Mouse (Mus musculus) embryo, embryonic 10.5 days (tissue): ENCODE data around the gene Dixdc1.
A peak's percentile ranks its signal among the peaks of the same experiment; 100 is the strongest.

ENCODE experiments used
- DNase-seq: peaks from one replicate; pipeline ENCODE4 v3.0.0-alpha.2; 2015; ENCODE audit warnings: low spot score

Dixdc1 gene

GRCm38 (mm10) chr9:50738914-50739870 is at the start of gene Dixdc1:
TSS of gene Dixdc1 (minus strand) at chr9:50739517.
- DNase-seq, result peak; percentile 96

DNA sequence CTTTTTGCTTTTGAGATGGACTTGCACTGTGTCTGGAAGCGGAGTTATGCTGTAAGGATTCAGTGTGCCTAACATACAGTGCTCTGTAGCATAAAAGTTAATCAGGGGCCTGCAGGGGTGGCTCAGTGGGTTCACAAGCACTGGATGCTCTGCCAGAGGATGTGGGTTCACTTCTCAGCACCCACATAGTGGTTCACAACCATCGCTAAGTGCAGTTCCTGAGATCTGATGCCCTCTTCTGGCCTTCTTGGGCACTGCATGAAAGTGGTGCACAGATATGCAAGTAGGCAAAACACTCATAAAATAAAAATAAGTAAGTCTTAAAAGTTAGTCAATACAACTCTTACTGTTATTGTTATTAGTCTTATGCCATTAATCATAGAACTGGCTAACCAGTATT is 42.8 kb upstream of the Dixdc1 start:
- DNase-seq, result peak; percentile 53

DNA sequence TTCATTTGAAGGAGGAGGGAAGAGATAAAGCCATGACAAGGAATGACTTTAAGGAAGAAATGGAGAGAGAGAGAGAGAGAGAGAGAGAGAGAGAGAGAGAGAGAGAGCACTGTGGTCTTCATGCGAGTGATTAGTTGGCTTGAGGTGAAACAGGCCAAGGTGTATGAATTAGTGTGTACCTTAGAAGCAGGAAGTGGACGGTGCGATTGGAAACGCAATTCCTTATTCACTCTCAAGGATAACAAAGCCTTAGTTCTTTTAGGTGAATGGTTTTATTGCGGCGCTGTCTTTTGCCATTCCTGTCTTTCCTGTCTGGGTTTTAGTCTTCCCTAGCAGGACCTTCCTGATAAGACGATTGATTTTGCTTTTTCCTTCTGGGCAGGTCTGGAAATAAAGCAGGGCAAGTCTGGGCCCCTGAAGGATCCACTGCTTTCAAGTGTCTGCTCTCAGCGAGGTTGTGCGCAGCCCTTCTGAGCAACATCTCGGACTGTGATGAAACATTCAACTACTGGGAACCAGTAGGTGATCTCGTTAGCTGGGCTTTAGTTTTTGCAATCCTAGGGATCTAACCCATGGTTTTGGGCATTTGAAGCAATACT is 36.9 kb upstream of the Dixdc1 start:
- no peak for DNase-seq

DNA sequence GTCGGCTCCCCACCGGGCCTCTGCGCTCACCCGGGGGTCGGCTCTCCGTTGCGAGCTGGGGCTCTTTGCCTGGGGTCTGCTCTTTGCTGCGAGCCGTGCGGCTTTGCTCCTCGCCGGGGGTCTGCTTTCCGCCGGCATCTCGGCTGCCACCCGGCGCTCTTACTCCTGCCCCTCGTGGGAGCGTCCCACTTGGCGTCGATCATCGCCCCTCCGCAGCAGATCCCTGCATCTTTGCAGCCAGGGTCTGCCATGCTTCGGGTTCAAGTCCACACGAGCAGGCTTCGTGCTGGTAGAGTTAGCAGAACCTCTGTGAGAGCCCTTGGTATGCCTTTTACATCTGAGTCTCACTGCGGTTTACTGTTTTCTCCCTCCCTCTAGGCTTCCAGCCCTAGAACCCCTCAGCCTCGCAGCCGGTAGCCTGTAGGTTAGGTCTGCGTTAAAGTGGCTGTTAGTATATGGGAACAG is 36.4 kb upstream of the Dixdc1 start:
- DNase-seq, result peak; percentile 46

DNA sequence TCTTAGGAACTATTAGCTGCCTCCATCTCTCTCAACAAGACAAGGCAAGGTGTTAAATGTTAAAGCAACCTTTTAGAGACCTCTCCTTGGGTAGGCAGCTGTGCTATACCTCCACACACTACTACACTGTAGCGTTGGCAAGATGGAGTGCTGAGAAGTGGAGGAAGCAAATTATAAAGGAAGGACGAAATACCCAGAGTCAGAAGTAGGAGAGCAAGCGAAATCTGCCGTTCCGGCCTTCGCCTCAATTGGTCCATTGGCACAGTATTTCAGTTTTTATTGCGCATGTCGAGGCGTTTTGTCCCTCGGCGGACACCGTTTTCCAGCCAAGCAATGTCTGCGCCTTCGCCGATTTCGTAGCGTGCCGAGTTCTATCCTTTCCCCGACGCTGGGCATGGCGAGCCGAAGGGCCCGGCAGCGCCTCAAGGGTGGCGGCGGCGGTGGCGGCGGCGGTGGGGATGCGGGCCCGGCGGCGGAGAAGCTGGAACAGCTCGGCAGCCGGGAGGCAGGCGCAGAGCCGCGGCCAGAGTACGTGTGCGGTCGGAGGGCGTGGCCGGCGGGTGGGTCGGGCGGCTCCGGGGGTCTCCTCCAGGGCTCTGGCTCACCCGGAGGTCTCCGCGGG is 35.8 kb upstream of the Dixdc1 start, which contains the start of the genes Alg9 and 1110032A03Rik:
TSS of gene Alg9 (plus strand) at position 29 of the 622 bp plus-strand sequence.
TSS of gene 1110032A03Rik (minus strand) at position 530 of the 622 bp plus-strand sequence.
- DNase-seq, result peak; percentile 91

- no peak for DNase-seq
Measured at GRCm38 (mm10) chr9:50774026-50774462, 34.7 kb upstream of the Dixdc1 start.

GRCm38 (mm10) chr9:50770011-50770410 is 30.7 kb upstream of the Dixdc1 start:
- no peak for DNase-seq

- peak; percentile 99 for DNase-seq
Measured at GRCm38 (mm10) chr9:50768107-50769002, 29.0 kb upstream of the Dixdc1 start, which contains the start of gene Fdxacb1. TSS of gene Fdxacb1 (plus strand) at chr9:50768236.

DNA sequence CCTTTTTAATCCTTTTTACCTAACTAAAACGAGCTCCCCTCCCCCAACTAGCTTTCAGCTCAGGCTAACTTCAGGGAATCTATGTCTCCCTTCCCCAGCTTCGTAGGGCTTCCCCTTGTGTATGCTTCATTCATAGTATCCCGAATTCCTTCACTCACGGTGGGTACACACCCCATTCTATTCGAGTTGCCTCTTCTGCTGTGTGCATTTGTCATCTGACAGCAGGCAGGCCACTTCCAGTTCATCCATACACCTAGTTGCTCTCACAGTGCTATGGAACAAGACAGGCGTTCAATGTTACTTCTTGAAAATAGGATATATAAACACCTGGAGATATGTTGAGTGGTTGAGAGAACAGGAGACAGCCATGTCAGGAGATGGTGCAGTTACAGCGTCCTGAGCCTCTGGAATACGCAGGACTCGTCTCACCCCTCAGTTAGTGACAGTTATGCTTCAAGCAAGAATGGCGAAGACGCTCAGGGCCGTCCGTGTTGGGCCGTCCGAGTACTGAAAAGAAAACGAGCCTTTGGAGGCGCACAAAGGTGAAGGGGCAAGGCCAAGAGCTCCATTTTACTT is 28.3 kb upstream of the Dixdc1 start:
- DNase-seq, result no peak

DNA sequence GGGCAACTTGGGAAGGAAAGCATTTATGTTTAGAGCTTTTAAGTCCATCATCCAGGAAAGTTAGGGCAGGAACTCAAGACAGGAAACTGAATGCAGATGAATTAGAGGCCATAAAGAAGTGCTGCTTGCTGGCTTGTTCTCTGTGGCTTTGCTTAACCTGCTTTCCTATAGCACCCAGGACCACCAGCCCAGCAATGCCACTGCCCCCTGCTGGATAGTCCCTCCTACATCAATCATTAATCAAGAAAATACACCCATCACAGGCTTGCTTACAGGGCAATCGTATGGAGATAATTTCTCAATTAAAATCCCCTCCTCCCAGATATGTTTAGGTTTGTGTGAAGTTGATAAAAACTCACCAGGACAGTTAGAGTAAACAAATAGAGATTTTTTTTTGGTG is 24.0 kb upstream of the Dixdc1 start:
- DNase-seq, result peak; percentile 63

DNA sequence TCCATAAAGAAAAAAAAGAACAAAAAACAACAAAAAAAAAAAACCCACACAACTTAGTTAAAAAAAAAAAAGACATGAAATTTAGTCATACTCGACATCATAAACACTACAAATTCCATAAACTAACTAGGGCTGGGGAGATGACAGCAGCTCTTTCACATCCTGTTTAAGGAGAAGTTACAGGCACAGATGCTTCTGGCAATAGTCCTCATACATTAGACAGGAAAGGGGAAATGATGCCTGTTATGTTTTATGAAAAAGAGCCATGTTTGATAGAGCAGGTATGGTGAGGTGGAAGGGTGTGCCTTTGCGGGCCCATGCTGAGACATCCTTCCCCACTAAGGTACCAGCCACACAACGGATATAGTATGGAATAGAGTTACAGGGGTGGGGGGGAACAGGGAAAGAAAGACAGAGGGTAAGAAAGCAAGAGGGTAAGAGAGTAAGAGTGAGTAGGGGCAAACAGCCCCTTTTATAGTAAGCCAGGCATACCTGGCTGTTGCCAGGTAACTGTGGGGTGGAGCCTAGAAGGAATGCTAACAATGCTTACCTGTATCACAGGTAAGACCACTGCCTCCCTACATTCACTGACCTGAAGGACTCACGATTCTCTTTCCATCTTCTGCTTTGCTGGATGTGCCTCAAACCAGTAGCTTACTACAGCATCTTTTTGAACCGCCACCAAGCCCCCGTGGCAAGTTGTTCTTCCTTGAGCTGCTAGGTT is 22.4 kb upstream of the Dixdc1 start:
- DNase-seq, result no peak

DNA sequence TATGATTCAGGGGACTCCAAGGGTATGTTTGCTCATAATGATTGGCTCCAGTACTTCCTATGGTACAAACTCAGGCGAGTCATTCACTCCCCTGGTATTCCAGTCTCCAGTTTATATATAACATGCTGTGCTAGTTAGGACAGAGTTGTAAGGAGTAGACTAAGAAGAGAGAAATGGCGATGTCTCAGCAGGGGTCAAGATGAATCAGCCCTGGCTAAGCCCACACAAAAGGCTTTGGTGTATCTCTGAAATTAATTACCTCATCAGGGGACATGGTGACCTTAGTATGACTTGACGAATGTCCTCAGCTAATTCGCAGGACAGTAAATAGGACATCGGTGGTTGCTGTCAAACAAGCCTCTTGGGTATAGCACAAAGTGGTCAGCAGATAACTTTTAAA is 17.4 kb upstream of the Dixdc1 start:
- no peak for DNase-seq

- no peak for DNase-seq
Measured at GRCm38 (mm10) chr9:50753947-50754346, 14.6 kb upstream of the Dixdc1 start.

DNA sequence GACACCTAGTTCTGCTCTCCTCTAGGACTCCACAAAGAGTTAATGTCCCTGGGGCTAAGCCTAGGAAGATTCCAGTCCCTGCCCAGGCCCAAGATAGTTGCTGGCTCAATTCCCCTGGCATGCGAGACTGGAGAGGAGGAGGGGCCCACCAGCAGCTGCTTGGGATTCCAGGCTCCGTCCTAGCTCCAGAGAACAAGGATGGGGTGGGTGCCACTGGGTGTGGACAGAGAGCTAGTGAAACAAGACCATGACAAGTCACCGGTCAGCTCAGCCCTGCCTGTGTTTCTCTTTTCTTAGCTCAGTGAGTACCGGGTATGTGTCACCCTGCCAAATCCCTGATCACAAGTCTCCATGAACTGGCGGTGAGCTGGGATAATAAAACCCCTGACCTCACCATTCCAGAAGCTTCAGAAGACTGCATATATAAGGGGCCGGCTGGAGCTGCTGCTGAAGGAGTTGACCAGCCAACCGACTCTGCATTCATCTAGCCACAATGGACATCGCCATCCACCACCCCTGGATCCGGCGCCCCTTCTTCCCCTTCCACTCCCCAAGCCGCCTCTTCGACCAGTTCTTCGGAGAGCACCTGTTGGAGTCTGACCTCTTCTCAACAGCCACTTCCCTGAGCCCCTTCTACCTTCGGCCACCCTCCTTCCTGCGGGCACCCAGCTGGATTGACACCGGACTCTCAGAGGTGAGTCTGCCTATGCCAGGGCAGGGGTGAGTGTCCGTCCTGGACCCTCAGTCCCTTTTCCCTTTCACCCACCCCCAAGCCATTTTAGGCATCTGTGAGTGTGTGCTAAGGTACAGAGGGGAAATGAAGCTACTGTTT is 13.7 kb upstream of the Dixdc1 start:
- DNase-seq, result no peak

DNA sequence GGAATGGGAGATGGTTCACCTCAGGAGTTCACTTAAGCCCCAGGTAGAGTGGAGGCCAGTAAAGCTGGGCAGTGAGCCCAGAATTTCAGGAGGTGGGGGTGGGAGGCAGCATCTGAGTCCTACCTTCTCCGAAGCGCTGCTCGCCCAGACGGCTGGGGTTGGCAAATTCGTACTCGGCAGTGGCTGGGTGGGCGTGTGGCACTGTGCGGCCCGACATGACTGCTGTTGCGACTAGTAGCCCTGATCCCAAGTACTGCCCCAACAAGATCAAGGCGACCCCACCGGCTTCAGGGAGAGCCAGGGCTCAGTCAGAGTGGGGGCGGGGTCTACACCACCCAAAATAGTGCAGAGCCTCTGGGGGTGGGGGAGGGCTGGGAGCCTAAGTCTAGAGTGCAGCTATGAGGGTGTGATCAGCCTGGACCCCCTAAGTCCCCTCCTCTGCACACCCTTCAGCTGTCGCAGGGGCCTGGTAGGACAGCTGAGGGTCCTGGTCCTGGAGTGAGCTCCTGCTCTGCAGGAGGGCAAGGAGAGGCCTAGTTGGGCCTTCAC is 12.8 kb upstream of the Dixdc1 start, which contains the start of gene Hspb2:
TSS of gene Hspb2 (minus strand) at position 301 of the 549 bp plus-strand sequence.
- DNase-seq, result no peak

GRCm38 (mm10) chr9:50751323-50751722 is 12.0 kb upstream of the Dixdc1 start, which contains the start of gene Cryab:
TSS of gene Cryab (plus strand) at chr9:50751325.
- no peak for DNase-seq

DNA sequence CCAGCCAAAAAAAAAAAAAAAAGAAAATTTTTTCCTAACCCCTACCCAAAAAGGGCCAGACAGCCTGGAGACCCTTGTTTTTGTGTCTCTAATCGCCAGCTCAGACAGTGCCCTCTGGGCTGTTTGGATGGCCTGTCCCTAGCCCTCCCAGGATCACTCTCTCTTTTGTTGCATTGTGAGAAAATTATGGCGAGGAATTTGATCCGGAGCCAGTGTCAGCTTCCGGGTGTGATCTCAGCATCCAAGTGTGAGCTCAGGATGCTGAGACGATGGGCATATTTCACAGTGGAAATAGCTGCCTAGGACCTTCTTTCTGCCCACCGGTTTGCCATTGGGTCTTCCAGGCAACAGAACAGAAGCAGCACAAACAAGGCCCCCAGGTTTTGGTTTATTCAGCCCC is 11.4 kb upstream of the Dixdc1 start:
- no peak for DNase-seq

DNA sequence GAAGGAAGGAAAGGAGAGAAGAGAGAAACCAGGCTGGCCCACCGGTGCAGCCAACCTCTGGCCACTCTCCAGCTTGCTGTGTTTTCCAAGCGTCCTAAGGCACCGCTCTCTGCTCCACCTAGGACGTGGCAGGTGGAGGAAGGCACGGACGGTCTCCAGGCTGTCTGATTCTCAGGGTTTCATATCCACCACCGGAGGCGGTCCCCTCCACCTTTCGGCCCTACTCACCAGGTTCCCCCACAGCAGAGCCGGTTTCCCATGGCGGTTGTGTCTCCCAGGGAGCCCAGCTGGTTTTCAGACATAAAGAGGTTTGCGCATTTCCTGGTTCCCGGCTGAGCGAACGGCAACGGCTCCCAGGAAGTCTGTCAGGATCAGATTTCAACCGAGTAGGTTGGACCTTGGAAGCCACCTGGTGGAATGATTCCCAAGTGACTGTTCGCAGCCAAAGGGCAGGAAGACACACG is 6.9 kb upstream of the Dixdc1 start, which contains the start of gene 2310030G06Rik:
TSS of gene 2310030G06Rik (minus strand) at position 323 of the 464 bp plus-strand sequence.
- DNase-seq, result peak; percentile 50

- no peak for DNase-seq
Measured at GRCm38 (mm10) chr9:50745806-50746205, 6.5 kb upstream of the Dixdc1 start.
